Mouse (Mus musculus): ENCODE measurements at regions not wholly inside any gene's neighbourhood (a gene's known extent, or its start where the extent isn't known, plus 50 kb on each side); places are given as distances from the start of the nearest gene placed in this dataset.

DNA sequence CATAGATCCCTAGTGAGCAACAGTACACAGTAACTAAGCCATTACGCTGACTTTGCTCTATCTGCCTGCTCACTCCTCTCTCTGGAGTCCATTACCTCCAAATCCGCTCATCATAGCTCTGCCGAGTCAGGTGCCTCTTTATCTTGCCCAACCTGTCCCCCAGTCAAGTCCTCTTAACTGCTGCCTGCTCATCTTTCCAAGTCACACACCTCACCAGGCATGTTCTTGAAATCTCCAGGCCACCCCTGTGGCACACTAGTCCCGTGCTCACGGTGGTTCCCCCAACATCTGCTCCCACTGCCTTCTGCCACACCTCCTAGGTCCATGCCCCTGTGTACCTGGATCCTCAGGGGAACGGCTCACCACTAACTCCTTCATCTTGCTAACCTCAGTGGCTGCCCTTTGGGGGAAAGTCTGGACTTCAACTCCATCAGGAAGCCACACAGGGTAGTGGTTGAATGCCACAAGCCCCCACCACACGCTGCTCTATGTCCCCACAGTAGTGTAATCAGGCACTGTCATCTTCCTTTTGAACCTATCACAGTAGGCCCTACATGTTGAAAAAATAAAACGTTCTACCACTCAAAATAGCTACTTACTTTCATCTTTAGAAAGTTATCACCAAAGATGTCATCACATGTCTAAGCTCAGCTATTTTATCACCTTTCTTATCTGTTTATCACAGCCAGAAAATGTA, 126.3 kb upstream of the Klf14 start:
- no peak for DNase-seq (ENCODE audit: extremely low spot score)

DNA sequence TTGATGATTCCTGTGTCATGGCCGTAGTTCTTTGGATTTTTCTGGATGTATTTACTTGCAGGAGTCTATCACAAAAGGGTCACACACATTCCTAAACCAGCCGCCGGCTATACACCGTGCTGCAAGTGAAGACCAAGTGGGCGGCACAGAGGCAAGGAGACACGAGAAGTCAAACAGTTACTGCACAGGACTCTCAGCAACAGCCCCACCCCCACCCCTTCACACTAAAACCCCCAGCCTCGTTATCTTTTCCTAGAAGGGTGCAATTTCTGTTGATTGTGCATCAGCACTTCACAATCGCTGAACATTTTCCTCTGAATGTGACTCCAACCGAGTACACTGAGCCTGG, 126.9 kb upstream of the Klf14 start:
- no peak for DNase-seq (ENCODE audit: extremely low spot score)

DNA sequence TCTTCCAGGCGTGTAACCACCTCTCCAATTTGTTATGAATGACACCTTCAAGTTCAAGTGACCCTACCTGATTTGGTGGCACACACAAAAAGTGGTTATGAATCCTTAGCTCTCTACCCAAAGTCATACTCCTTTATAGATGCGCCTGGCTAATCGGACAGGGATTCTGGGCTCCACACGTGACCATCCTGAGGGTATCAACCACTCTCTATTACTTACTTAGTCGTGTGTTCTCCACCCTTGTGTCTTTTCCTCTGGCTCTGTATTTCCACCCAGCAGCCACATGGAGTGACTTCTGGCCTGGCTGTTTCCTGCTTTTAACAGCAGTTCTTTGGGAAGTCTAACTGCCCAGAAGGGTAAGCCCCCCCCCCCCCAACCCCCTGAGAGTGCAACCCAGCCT, 127.4 kb upstream of the Klf14 start:
- no peak for DNase-seq (ENCODE audit: extremely low spot score)

DNA sequence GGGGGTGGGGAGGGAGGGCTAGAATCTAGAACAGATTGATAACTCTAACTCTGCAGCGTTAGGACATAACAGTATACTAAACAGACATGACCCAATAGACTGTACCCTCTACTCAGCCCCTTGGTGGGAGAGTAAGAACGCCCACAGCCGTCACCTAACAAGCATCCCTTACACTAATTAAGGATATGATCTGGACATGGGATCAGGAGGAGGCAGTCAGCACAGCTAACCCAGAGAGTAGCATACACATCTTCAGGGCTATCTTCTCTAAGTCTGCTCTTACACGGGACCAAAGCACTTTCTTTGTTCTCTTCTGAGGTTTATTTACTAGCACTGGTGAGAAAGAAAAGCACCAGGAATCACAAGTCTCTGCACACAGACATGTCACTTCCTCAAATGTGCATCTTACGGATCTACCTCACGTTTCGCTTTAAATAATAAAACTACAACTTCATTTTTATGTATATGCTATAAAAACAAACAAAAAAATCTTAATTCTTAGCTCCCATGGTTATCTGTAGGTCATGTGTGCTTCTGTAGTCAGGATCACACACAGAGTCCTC, 128.0 kb upstream of the Klf14 start:
- no peak for DNase-seq (ENCODE audit: extremely low spot score)

DNA sequence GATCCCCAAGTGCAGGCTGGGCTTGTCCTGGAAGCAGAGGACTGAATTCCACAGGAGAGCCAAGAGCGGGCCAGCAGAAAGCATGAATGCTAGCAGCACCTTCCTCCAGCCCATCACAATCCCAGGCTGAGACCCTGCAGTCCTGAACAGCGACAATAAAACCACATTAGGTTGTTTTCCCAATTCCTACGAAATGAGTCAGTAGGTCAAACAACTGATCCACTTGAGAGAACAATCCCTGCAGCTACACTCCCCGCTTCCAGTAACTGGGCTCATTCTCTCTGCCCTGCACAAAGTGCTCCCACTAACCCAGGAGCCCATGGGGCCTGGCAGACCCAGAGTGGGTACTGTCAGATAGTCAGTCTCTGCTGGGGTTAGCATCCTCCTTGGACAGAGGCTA, 128.6 kb upstream of the Klf14 start:
- no peak for DNase-seq (ENCODE audit: extremely low spot score)

DNA sequence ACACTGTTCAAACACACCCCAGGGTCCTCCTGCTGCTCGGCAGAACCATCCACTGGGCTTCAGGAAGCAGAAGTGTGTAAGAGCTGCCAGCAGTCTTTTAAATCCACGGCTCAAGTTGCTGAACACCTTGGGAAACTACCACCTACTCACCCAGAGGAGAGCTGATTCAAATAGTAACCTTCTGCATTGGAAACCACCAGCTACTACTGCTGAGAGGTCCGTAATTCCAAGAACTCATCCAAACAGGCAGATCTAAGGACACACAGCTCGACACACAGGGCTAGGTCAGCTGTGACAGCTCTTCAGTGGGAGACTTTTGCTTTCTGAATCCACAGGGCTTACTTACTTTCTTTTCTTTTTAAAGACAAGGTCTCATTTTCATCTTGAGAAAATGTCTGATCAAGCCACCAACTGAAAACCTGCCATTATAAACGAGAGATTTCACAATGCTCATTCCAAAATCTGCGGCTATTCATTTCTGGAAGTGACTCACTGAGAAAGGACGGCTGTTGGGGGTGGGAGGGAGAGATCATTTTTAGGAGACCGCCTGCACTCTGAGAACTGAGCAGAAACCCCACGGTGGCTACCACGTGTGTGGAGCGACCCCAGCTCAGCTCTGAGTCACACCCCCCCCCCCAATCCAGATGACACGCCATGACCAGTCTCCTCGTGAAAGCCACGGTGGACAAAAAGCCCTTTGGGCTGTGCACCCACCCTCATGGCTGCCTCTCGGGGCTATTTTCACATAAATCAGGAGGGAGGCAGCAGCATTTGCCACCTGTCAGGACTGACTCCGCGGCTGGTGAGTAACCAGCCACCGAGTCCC, 129.5 kb upstream of the Klf14 start:
- no peak for DNase-seq (ENCODE audit: extremely low spot score)

DNA sequence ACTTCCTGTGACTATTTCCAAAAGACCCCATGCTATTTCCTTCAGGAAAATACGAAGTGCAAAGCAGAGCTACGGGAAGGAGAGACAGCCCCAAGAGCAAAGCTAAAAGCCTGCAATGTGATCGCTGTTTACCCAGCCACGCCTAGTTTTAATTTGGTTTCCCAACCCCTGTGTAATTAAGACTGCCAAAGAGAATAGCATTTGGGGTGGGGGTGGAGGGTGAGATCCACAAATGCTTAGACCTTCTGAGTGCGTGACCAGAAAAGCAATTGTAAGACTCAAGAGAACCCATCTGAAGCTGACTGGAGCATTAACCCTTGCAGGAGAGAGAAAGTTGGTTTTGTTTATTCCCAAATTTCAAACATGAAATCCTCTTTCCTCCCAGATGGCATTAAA, 130.1 kb upstream of the Klf14 start:
- DNase-seq (ENCODE audit: extremely low spot score) = no peak

DNA sequence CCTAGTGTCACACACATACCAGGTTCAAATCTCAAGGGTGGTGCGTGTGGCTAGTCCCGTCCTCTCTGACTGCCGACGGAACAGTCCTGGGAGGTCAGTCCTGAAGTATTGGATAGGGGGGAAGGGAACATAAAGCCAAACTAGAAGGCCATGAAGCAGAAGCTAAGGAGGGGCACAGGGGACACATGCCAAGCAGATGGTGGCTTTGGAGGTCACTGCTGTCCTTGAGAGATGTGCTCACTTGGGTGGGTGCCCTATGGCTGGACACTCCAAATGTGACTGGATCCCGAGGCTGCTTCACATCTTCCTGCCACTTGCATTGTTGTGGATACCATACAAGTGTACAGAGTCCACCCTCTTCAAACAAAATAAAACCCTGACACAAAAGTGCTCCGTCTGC, 131.4 kb upstream of the Klf14 start:
- no peak for DNase-seq (ENCODE audit: extremely low spot score)

DNA sequence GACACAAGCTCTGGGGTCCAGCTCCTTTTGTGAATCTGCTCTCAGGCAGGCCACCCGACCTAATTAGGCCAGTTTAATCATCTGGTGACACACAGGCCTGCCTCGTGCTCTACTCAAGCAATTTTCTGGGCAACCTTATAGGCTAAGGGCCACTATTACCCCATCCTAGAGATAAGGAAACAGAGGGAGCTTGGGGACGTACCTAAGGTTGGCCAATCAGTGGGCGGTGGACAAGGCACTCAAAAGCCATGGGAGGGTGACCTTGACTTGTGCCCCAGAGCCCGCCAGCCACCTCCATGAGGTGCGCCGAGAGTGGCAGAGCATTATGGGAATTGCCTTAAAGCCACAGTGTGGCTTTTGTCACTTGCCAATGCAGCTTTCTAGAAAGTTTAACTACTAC, 131.9 kb upstream of the Klf14 start:
- no peak for DNase-seq (ENCODE audit: extremely low spot score)

DNA sequence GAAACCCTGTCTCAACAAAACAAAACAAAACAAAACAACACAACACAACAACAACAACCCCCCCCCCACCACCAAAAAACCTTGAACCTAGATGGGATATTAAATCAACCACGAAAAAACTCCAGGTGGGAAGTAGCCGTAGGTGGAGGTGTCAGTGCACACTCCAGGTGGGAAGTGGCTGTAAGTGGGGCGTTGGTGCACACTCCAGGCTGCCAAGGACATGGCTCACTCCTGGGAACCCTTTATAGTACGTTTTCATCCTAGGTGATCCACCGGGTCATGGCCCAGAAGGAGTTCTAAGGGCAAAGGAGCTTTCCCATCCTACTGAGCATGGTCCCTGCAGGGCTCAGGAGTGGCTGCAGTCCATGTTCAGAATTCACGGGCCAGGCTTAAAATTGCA, 133.4 kb upstream of the Klf14 start:
- DNase-seq (ENCODE audit: extremely low spot score) = no peak

DNA sequence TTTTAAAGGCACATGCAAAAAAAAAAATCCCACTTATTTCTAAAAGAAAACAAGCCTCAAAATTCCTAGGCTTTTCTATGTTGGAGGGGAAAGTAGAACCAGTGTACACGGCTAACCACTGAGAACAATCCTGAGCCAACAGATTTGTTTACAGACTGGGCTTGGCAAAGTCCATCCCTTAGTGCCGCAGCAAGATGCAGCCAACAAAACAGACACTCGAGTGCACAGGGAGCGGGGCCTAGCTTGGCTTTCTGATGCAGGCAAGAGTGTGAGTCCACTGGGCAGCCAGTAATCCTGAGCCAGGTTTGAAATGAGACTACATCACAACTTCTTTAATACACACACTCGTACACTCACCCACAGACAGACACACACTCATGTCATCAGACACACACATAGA, 133.9 kb upstream of the Klf14 start:
- no peak for DNase-seq (ENCODE audit: extremely low spot score)

DNA sequence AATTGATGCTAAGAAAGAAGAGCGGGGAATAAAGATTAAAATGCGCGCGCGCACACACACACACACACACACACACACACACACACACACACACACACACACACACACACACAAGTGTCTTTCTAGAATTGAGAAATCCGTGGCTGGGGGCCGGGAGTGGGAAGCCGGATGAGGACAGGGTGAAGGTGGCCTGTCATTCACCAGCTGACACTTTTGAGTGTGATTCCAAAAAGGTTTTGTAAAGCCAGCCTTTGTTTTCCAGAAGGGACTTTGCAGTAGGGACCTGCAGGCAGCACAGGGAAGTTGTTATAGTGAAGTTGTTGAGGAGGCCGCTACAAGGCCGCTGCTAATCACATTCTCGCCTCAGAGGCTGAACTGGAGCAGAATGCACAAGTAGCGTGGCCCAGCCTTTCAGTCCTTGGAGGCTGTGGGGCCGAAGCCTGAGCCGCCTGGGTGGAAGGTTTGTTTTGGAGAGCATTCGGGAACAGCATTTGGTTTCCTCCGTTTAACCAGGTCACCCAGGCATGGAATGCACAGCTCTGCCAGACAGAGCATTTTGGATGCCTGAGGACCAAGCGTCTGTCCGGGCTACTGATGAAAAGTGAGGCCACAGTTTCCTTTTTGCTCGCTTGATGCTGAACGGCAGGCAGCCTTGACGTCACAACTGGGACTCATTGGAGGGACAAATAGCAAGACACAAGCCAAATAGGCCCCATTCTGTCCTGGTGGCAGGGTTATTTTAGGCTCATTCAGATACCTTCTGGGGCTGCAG, 137.3 kb upstream of the Klf14 start:
- DNase-seq (ENCODE audit: extremely low spot score) = peak; percentile 30

DNA sequence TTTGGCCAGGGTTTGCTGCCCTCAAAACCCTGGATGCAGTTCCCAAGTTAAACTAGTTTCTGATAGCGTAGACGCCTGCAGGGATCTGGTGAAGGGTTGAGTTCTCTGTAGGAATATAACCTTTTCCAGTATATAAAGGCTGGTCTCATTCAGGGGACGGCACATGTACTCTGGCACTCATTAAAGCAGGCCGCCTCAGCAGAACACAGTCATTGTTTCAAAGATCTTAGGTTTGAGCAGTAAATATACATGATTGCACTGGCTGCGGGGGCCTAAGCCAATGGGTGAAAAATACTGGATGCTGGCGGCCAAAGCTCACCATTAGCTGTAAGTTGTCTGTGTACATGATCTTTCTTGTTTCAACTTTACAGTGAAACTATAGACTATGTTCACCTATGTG, 137.9 kb upstream of the Klf14 start:
- no peak for DNase-seq (ENCODE audit: extremely low spot score)

DNA sequence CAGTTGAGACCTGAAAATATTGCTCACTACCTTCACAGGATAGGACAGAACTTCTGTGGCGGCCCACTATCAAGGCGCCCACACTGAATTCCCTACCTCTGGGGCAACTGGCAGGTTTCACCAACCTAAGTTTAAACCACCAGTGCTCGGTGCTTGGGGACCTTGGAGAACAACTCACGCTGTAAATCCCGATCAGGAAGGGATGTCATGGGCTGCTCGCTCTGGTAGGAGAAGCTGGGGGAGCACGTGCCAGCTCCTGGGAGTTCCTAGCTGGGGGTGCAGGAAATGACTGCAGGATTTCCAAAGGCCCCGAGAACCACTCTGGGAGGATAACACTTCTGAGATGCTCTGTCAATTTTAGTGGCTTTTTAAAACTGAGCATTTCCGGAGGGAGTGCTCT, 138.4 kb upstream of the Klf14 start:
- DNase-seq (ENCODE audit: extremely low spot score) = no peak

DNA sequence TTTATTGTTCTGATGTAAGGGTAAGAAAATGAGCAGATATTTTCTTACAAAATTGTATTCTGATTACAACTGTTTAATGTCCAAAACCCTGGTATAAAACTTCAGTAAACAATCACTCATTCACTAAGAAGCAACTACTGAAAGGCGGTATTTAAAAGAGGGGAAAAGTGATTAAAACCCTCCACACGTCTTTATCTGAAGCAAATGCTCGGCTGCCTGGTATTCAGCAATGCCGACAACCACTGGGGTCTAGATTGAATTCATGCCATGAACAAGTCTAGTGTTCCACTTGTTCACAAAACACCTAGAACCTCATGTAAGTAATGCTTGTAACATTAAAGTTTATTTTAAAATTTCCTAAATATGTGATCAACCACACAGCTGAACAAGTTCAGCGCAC, 139.2 kb upstream of the Klf14 start:
- no peak for DNase-seq (ENCODE audit: extremely low spot score)

DNA sequence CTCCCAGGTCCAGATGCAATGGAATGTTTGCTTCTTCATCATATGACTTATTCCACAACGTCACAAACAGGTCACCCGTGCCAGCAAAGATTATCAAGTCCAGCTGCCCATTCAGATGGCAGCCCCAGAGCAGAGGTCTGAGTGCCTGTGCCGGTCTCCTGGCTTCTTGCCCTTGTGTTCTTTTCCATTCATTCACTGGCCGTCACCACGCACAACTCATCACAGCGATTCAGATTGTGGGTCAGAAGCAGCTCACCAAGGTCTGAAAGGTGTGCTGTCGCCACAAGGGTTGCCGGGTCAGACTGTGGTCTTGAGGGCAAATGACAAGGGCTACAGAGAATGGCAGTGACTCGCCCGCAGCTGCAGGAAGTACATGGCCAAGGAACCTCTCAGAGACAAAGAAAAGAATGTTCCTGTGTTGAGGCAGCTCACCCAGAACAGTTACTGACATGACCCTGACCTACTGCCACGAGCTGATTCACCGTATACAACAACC, 141.3 kb upstream of the Klf14 start:
- DNase-seq (ENCODE audit: extremely low spot score) = no peak

DNA sequence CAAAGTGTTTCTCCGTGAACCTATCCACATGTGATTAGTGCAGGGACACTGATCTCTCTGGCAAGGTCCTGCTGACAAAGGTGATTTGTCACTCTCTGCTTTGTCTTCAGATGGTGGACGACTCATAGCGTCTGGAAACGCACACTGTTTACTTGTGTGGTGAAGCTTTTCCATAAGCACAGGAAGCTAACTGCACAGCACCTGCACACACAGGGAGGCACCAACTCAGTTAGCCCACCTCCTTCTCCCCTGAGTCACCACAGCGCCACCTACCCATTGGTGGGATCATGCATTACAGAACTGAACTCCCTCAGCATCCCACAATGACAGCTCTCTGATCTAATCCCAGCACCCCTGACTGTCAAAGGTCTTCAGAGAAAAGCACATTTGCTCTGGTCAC, 141.9 kb upstream of the Klf14 start:
- no peak for DNase-seq (ENCODE audit: extremely low spot score)

DNA sequence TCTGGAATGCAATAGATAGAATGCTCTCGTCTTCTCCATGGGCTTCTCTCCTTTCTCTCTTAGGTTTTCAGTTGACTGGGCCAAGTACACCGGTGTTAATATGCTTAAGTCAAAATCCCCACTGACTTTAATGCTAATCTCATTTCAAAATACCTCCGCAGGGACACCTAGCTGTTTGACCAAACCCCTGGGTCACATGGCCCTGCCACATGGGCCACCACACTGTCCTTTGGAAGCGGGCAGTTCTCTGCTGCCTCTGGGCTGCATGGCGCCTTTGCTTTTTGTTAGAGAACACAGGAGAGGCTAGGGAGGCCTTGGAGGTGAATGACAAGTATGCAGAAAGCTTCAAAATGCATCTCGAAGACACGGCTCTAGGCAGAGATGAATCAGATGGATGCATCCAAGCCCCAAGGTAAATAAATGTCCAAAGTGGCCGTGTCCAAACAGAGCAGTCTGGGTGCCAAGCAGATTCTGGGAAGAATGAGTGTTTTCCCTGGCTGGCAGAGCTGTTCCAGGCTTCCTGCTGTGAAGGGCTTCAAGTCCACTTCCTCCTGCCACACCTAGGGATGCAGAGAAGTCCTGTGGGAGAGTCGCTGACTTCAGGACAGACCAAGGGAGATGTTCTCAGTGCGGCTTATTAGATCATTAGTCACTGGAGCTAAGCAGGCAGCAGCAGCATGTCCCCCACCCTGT, 147.4 kb upstream of the Klf14 start:
- DNase-seq (ENCODE audit: extremely low spot score) = no peak

DNA sequence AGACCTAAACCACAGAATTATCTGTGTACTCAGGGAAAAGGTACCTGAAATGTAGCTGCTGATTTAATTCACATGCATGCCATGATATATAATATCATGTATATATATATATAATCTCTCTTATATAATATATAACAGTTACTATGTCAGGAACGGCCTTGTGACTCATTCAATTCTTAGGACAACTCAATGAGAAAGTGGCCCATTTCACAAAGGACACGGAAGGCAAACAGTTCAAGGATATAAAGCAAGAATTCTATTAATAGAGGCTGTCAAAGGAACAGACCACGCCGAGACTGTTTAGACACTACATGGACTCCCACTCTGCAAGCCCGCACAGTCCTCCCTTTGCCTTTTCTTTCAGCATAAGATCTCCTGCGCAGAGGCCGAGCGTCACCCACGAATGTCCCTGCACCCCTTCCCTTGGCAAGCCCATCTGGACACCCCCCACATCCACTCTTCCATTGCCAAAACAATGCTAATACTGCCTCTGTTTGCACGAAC, 148.0 kb upstream of the Klf14 start:
- DNase-seq (ENCODE audit: extremely low spot score) = no peak

DNA sequence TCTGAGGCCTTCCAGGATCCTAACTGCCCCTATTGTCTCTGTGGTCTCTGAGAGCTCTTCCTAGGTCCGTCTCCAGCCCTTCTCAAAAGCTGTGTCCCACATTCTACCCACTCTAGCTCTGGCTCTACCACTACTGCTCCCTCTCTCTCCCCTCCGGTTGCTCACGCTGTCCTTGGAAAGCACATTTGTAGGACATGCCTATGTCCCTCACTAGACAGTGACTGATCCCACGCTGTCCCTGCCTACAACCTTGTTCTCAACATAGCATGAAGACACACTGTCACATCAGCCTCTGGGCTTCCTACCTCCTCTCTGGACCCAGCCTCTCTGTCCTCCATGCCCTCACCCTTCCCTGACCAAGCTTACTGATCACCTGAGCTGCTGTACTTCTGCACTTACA, 148.5 kb upstream of the Klf14 start:
- no peak for DNase-seq (ENCODE audit: extremely low spot score)

DNA sequence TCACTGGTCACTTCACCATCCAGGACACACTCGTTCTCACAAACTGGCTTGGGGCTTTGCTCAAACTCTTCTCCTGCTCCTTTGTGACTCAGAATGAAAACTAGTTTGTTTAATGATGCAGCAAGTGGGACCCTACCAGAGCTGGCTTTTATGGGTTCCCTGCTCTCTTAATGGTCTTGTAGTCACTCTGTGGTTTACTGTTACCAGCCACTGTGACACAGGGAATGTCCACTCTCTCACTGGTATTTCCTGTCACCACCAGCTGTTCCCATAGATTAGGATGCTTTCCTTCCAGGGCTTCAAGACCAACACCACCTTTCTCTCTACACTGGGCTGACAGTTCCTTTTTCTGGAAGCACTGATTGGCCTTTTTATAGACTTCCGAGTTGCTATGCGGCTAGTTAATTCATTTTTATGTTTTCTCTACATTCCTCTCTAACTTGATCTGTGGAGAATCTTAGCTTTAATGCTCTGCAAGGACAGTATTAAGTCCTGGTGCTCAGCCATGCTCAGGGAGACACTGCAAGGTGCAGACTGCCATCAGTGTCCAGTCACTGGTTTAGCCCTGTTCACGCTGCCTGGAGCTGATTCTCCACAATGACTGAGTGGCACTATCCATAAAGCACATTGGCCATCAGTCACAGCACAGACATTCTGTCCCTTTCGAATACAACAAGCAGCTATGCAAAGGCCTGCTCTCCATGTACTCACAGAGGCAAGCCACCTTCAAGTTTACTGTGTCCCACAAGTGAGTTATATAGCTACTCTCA, 149.2 kb upstream of the Klf14 start:
- no peak for DNase-seq (ENCODE audit: extremely low spot score)
